Mouse (Mus musculus) forebrain, embryonic 10.5 days (tissue): ENCODE results near the gene Akr1b8. TPM values are rescaled to one million over a fixed set of nuclear protein-coding genes. Genes with fewer than 3 reads are reported as not detected.
"Not testable (repeated sequence)": the region's sequence is repeated elsewhere in the genome, so short reads cannot be mapped to it uniquely, and the experiment has no call there.

Source experiments
- DNase-seq: peaks from one replicate; pipeline ENCODE4 v3.0.0-alpha.2; 2017; ENCODE audit warnings: low spot score; ENCODE audit errors: extremely low spot score
- H3K27ac ChIP-seq: fragments of 300-500 bp; sonication (generic); 2 replicates; pipeline ENCODE4 v1.5.1; 2016; ENCODE audit warnings: mild to moderate bottlenecking
- H3K27me3 ChIP-seq: fragments of 300-500 bp; sonication (generic); 2 replicates; pipeline ENCODE4 v1.6.1; 2016; ENCODE audit warnings: mild to moderate bottlenecking; ENCODE audit not compliant: poor library complexity, severe bottlenecking
- H3K36me3 ChIP-seq: fragments of 300-500 bp; sonication (generic); replicated peaks from 2 replicates; pipeline ENCODE4 v1.6.1; 2016; ENCODE audit warnings: mild to moderate bottlenecking, moderate library complexity
- H3K4me1 ChIP-seq: fragments of 300-500 bp; sonication (generic); 2 replicates; pipeline ENCODE4 v1.6.1; 2016
- H3K4me3 ChIP-seq: fragments of 300-500 bp; sonication (generic); 2 replicates; pipeline ENCODE4 v1.5.1; 2016; ENCODE audit warnings: mild to moderate bottlenecking, moderate library complexity
- H3K9me3 ChIP-seq: fragments of 300-500 bp; sonication (generic); 2 replicates; pipeline ENCODE4 v1.6.1; 2016; ENCODE audit warnings: mild to moderate bottlenecking, moderate library complexity
- WGBS: fragments of 180-500 bp; shearing (Covaris S2); methylation state at CpG from one replicate; pipeline ENCODE4 v1.1.7; 2016; 5-methylcytosine and 5-hydroxymethylcytosine counted together
- polyA plus RNA-seq: library from polyadenylated mRNA; unstranded; fragments of >200 nt; fragmentation: Nextera tagmentation; extraction: Ambion mirVana; gene quantifications from 2 replicates; pipeline ENCODE4 v1.2.1, GENCODE M21; 2016

The Akr1b8 gene
- polyA plus RNA-seq, 1 experiment from 2014 or later: 14.2 TPM

DNA sequence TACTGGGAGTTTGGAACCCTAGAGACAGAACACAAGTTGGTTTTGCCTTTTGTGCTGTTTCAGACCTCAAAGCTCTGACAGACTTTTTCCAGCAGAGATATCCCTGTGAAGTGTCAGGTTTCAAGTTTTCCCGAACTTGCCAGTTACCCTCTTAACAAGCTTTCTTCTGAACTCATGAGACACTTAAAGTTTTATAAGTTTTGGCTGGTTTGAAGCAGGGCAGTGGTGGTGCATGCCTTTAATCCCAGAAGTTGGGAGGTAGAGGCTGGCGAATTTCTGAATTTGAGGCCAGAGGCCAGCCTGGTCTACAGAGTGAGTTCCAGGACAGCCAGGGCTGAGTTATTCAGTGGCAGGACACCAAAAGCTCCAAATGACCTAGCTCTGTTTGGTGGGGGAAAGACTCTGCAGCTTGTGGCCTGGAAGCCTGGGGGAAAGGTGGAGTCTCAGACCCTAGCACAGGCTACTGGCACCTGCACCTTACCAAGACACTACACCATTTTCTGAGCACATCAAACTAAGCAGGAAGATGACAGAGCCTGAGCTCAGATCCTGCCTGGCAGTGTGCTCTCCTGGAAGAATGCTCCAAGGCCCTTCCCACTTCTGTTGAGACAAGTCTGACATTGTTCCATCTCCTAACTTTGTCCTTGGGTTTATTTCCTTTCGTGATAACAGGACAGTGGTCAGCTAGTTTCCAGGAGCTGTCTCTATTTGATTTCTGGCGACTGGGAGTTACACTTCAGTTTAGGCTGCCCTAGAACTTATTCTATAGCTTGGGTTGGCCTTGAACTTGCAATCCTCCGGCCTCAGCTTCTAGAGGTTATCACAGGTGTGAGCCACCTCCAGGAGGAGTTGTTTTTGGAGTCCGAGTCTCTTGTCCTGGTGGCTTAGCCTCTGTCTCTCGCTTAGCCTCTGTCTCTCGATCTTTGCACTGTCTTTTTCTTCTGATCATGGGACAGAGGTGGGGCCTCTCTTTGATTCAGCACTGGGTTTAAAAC lies 732 bp downstream of the Akr1b8 start:
- H3K4me3 ChIP-seq: peak overlapping the region; percentile 48
- DNase-seq: no peak
- H3K27ac ChIP-seq: peak overlapping the region; percentile 78
- H3K4me1 ChIP-seq: peaks cover 16% of the 10 kb centered on the region
- H3K27me3 ChIP-seq: no peaks in the 10 kb centered on the region
- no peaks in the 10 kb centered on the region for H3K36me3 ChIP-seq
- no peaks in the 10 kb centered on the region for H3K9me3 ChIP-seq
- WGBS: 74% methylated on average over 8 of the region's 8 CpGs

DNA sequence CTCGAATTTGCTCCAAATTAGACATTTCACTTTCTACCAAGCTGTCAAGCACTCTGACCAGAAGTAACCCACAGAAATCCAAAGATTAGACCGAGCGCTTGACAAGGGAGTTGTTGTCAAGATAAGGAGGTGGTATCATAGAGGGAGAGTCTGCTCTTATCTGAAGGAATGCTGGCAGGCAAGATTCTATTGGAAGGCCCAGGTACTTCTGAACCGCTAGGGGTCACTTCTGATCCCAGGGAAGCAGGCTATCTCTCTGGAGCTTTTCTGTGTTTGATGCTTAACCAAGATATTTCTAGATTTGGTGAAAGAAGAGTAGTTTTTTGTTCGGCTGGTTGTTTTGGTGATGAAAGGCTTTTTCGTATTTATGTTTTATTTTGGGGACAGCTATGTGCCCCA lies 1.4 kb downstream of the Akr1b8 start:
- H3K27me3 ChIP-seq: no peaks in the 10 kb centered on the region
- H3K4me3 ChIP-seq: no peak overlapping the region
- 75% methylated on average over 6 of the region's 6 CpGs for WGBS
- H3K36me3 ChIP-seq: no peaks in the 10 kb centered on the region
- H3K27ac ChIP-seq: no peak overlapping the region
- H3K9me3 ChIP-seq: no peaks in the 10 kb centered on the region
- DNase-seq: no peak
- peaks cover 16% of the 10 kb centered on the region for H3K4me1 ChIP-seq

DNA sequence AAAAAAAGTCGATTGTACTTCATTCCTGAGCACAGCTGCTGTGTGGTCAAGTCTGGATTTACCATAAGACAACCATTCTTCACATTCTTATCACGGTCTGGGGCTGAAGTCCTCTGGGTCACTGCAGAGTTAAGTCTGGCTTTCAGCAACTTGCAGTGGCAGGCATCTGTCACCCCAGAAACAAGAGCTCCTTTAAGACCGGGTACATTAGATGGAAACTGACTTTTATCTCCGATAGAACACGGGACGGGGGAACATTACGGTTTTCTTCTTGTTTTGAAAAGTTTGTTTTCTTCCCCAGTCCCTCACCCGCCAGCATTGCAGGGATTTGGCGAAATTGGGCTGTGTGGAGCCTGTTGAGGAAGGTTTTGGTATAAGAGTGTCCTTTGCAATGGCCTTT lies 1.9 kb downstream of the Akr1b8 start:
- Histone ChIP-seq H3K9me3 (no peaks in the 10 kb centered on the region), H3K27me3 (no peaks in the 10 kb centered on the region), H3K27ac (no peak overlapping the region), H3K36me3 (no peaks in the 10 kb centered on the region), H3K4me1 (peaks cover 16% of the 10 kb centered on the region), H3K4me3 (no peak overlapping the region)
- no peak for DNase-seq
- 90% methylated on average over 9 of the region's 9 CpGs for WGBS

DNA sequence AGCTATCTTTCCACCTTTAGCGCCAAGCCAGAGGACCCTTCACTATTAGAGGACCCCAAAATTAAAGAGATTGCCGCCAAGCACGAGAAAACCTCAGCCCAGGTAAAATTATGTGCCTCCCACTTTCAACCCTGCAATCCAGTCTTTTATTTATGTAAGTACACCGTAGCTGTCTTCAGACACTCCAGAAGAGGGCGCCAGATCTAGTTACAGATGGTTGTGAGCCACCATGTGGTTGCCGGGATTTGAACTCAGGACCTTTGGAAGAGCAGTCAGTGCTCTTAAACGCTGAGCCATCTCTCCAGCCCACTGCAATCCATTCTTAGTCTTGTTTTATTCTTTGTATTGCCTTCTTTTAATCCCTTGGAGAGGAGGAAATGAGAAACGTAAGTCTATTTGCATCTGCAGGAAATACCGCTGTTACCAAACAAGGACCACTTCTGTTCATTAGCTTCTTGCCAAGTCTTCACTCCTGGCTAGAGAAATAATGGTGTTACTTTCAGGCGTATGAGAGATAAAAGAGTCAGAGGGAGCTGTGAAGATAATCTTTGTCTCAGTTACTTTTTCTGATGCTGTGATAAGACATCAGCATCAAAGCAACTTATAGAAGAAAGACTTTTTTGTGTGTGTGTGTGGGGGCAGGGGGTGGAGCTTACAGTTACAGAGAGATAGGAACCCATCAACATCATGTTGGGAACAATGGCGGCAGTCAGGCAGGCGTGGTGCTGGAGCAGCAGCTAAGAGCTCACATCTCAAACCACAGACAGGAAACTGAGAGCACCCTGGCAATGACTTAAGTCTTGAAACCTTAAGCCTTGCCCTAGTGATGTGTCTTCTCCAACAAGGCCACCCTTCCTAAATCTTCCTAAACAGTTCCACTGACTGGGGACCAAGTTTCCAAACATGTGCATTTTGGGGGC lies 10.6 kb downstream of the Akr1b8 start:
- no peak for DNase-seq
- Histone ChIP-seq H3K9me3 (no peaks in the 10 kb centered on the region), H3K4me1 (peaks cover 11% of the 10 kb centered on the region), H3K4me3 (no peak overlapping the region), H3K36me3 (no peaks in the 10 kb centered on the region), H3K27me3 (no peaks in the 10 kb centered on the region), H3K27ac (no peak overlapping the region)
- 84% methylated on average over 12 of the region's 12 CpGs for WGBS

DNA sequence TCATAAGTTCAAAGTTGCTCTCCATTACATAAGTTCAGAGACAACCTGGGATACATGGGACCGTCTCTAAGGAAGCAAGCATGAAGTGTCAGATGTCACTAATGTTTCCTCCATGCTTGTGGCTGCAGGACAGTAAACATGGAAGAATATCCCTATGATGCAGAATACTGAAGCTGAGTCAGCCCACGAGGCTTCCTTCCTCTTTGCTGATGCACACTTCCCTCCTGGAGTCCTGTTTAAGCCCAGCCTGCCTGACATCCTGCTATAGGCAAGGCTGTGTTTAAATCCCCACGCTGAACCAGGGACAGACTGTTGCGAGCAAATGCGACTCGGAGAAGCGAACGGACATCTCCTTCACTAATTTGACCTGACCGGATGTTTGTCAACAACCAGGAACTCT lies 14.1 kb downstream of the Akr1b8 start:
- Histone ChIP-seq H3K36me3 (no peaks in the 10 kb centered on the region), H3K27me3 (no peaks in the 10 kb centered on the region), H3K4me3 (no peak overlapping the region), H3K9me3 (no peaks in the 10 kb centered on the region), H3K4me1 (peaks cover 11% of the 10 kb centered on the region), H3K27ac (no peak overlapping the region)
- WGBS: 80% methylated on average over 9 of the region's 9 CpGs
- DNase-seq: no peak

DNA sequence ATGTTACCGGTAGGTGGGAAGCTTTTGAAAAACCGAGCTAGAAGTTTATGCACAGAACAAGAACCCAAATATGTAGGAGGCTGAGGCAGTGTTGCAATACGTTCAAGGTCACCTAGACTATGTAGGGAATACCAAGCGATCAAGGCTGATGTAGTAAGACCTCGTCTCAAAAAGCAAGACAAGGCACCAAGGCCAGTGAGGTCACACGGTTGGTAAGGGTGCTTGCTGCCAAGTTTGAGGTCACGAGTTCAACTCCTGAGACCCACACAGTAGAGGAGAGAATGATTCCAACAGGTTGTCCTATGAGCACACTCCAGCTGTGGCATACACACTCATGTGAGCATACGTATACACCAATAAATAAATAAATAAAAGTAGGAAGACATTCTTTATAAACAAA lies 16.2 kb downstream of the Akr1b8 start:
- peaks cover 11% of the 10 kb centered on the region for H3K4me1 ChIP-seq
- no peaks in the 10 kb centered on the region for H3K27me3 ChIP-seq
- DNase-seq: no peak
- no peak overlapping the region for H3K4me3 ChIP-seq
- WGBS: 89% methylated on average over 8 of the region's 8 CpGs
- H3K9me3 ChIP-seq: no peaks in the 10 kb centered on the region
- no peaks in the 10 kb centered on the region for H3K36me3 ChIP-seq
- no peak overlapping the region for H3K27ac ChIP-seq

DNA sequence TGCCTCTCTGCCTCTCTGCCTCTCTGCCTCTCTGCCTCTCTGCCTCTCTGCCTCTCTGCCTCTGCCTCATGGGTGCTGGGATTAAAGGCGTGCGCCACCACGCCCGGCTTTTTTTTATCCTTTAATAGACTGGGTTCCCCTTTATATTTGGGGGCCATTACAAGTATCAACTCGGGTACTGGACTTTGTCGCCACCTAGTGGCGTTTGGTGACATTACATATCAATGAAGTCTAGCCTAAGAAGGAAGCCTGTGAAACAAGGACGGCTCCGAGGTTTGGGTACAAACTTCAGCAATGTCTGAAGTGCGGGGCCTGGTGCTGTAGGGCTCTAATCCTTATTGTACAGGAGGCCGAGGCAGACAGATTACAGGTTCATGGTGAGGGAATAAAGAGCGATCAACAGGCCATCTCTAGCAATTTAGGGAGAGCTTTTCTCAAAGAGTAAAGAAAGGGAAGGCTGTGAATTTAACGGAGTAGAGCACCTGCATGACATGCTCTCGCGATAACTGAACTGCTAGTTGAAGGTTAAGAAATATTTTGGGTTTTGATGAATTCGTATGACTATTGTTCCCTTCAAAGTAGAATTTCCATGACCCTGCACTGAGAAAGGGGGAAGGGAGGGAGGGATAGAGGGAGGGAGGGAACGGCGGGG lies 17.9 kb downstream of the Akr1b8 start:
- DNase-seq: peak; percentile 70

DNA sequence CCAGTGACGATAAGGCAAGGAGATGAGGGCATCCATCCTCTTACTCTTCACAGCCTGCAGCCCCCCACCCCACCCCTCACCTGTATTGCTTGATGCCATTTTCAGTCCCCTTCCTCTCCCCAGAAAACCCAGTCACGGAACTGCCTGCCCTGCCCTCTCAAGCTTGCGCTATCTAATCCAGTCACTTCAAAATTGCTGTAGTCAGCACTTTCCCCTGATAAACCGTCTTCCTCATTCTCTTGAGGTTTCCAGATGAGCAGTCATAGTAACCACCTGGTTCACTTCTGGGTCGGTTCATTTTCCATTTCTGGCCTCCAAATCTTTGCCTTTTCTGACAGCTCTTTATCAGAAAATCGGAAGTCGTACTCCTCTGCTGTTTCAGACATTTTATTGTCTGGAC lies 19.9 kb downstream of the Akr1b8 start:
- Histone ChIP-seq H3K4me1 (peaks cover 7% of the 10 kb centered on the region), H3K27me3 (no peaks in the 10 kb centered on the region), H3K9me3 (no peaks in the 10 kb centered on the region), H3K4me3 (no peak overlapping the region), H3K27ac (no peak overlapping the region), H3K36me3 (no peaks in the 10 kb centered on the region)
- WGBS: 88% methylated on average over 7 of the region's 7 CpGs
- no peak for DNase-seq

More for the DNA sequence above, 17.9 kb downstream of the Akr1b8 start:
- Histone ChIP-seq H3K4me3 (peak overlapping the region; percentile 25; the same call in 1 of the 2 replicates), H3K4me1 (peaks cover 11% of the 10 kb centered on the region), H3K27ac (peak overlapping the region; percentile 71; the same call in 1 of the 2 replicates), H3K9me3 (no peaks in the 10 kb centered on the region), H3K27me3 (no peaks in the 10 kb centered on the region), H3K36me3 (no peaks in the 10 kb centered on the region)
- 31% methylated on average over 18 of the region's 18 CpGs for WGBS

DNA sequence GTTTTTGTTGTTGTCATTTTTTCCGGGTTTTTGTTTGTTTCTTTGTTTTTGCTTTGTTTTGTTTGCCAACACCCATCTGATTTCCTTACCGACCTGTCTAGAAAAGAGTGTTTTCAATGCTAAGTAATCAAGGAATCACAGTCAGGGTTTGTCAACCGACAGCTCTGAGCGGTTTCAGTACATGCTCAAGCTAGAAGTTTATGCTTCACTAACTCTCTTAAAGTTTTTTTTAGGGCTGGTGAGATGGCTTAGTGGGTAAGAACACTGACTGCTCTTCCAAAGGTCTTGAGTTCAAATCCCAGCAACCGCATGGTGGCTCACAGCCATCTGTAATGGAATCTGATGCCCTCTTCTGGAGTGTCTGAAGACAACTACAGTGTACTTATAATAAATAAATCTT lies 22.0 kb downstream of the Akr1b8 start:
- H3K4me1 ChIP-seq, H3K27ac ChIP-seq, H3K4me3 ChIP-seq, H3K27me3 ChIP-seq, H3K9me3 ChIP-seq, DNase-seq, H3K36me3 ChIP-seq: not testable (repeated sequence)
- WGBS: 86% methylated on average over 5 of the region's 5 CpGs

DNA sequence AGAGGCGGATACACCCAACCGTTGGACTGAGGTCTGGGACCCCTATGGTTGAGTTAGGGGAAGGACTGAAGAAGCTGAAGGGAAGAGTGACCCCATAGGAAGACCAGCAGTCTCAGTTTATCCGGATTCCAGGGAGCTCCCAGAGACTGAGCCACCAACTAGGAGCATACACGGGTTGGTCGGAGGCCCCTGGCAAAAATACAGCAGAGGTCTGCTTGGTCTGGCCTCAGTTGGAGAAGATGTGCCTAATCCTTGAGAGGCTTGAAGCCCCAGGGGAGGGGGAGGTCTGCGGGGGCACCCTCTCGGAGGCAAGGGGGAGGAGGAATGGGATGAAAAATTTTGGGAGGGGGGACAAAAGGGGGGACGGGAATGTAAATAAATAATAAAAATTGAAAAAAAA lies 29.5 kb downstream of the Akr1b8 start:
- DNase-seq: no peak
- H3K4me1 ChIP-seq: peaks cover 23% of the 10 kb centered on the region
- no peak overlapping the region for H3K27ac ChIP-seq
- H3K9me3 ChIP-seq: no peaks in the 10 kb centered on the region
- WGBS: 44% methylated on average over 8 of the region's 8 CpGs
- H3K36me3 ChIP-seq: no peaks in the 10 kb centered on the region
- no peaks in the 10 kb centered on the region for H3K27me3 ChIP-seq
- peak overlapping the region; percentile 57; the same call in 1 of the 2 replicates for H3K4me3 ChIP-seq

DNA sequence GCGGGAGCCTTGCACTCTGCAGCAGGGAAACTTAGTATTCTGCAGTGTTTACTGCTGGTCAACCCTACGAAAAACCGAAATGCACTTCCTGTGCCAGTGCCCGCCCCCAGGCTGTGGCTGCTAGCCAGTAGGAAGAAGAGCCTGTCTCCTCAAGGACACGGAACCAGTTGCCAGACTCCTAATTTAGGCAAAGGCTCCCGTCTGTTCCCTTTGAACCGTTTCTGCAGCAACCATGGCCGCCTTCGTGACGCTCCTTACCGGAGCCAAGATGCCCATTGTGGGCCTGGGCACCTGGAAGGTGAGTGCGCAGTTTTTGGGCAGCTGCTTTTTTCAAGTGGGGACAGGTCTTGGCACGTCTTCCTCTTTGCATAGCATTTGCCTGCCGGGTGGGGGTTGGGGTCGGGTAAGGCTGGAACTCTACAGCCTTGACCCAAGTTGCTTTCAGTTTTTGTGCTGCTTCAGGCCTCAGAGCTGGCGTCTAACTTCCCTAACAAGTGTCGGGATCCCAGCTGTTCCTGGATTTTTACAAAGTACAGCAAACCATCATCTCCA lies 30.3 kb downstream of the Akr1b8 start, which contains the start of gene Akr1b10:
Gene Akr1b10 (plus strand): TSS at position 109 of the 552 bp plus-strand sequence.
- Histone ChIP-seq H3K9me3 (no peaks in the 10 kb centered on the region), H3K4me3 (peak within 1 kb of the TSS; percentile 57), H3K27ac (peak within 1 kb of the TSS; percentile 73), H3K27me3 (no peaks in the 10 kb centered on the region), H3K4me1 (peaks cover 23% of the 10 kb centered on the region), H3K36me3 (0 out of 2 replicates have a peak, but pooled peaks cover 6% of the 10 kb centered on the region)
- DNase-seq: peak; percentile 60
- 3% methylated on average over 17 of the region's 17 CpGs for WGBS
